Mouse (Mus musculus) midbrain, embryonic 13.5 days (tissue): ENCODE measurements around the gene Igfn1. TPM values are rescaled to one million over a fixed set of nuclear protein-coding genes. Genes with fewer than 3 reads are reported as not detected.

Experiments
- ATAC-seq: fragments of 200-750 bp; cut with Nextera tagmentation; 2 replicates; pipeline ENCODE4 v1.8.0; 2017; ENCODE audit warnings: mild to moderate bottlenecking, moderate TSS enrichment, moderate library complexity
- H3K27ac ChIP-seq: fragments of 300-500 bp; sonication (generic); 2 replicates; pipeline ENCODE4 v1.5.1; 2015; ENCODE audit warnings: inconsistent platforms, mild to moderate bottlenecking, moderate library complexity
- H3K27me3 ChIP-seq: fragments of 300-500 bp; sonication (generic); 2 replicates; pipeline ENCODE4 v1.6.1; 2015; ENCODE audit warnings: mild to moderate bottlenecking, inconsistent platforms
- H3K36me3 ChIP-seq: fragments of 300-500 bp; sonication (generic); 2 replicates; pipeline ENCODE4 v1.6.1; 2015; ENCODE audit warnings: mild to moderate bottlenecking, inconsistent platforms
- H3K4me1 ChIP-seq: fragments of 300-500 bp; sonication (generic); replicated peaks from 2 replicates; pipeline ENCODE4 v1.6.1; 2015; ENCODE audit warnings: inconsistent platforms
- H3K4me2 ChIP-seq: fragments of 300-500 bp; sonication (generic); replicated peaks from 2 replicates; pipeline ENCODE4 v1.6.1; 2015; ENCODE audit warnings: moderate library complexity, mild to moderate bottlenecking, inconsistent platforms
- H3K4me3 ChIP-seq: fragments of 300-500 bp; sonication (generic); replicated peaks from 2 replicates; pipeline ENCODE4 v1.5.1; 2015; ENCODE audit warnings: mild to moderate bottlenecking, inconsistent platforms
- H3K9ac ChIP-seq: fragments of 300-500 bp; sonication (generic); replicated peaks from 2 replicates; pipeline ENCODE4 v1.6.1; 2015; ENCODE audit warnings: mild to moderate bottlenecking, inconsistent platforms
- H3K9me3 ChIP-seq: fragments of 300-500 bp; sonication (generic); 2 replicates; pipeline ENCODE4 v1.6.1; 2016; ENCODE audit warnings: mild to moderate bottlenecking, inconsistent platforms
- WGBS: fragments of 180-500 bp; shearing (Covaris S2); methylation state at CpG from one replicate; pipeline ENCODE4 v1.1.7; 2015; 5-methylcytosine and 5-hydroxymethylcytosine counted together
- polyA plus RNA-seq: library from polyadenylated mRNA; unstranded; fragments of >200 nt; fragmentation: Nextera tagmentation; extraction: Ambion mirVana; gene quantifications from 2 replicates; pipeline ENCODE4 v1.2.1, GENCODE M21; 2015

Igfn1 gene
- polyA plus RNA-seq, 1 experiment from 2014 or later: not detected

DNA sequence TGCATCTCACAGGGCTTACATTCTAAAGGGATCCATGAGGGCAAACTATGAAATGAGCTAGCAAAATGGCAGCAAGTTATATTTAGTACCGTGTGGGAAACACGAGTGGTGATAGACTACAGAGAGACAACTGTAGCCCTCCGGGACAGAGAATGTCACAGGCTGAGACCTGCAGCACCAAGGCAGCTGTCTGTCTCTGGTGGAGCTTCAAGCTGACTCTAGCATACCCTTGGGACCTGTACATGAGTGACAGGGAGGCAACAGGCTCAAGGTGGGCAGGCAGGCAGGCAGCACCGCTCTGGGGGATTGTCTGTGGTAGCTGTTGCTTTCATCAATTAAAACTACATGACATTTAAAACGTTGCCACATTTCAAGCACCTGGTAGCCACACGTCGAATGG, 82.9 kb downstream of the Igfn1 start:
- Histone ChIP-seq H3K27me3 (peaks cover 47% of the 10 kb centered on the region), H3K4me1 (peaks cover 8% of the 10 kb centered on the region), H3K9ac (no peak overlapping the region), H3K4me3 (no peak overlapping the region), H3K9me3 (no peaks in the 10 kb centered on the region), H3K4me2 (no peak overlapping the region), H3K27ac (no peak overlapping the region), H3K36me3 (no peaks in the 10 kb centered on the region)
- no peak for ATAC-seq
- WGBS: 82% methylated on average over 7 of the region's 7 CpGs

DNA sequence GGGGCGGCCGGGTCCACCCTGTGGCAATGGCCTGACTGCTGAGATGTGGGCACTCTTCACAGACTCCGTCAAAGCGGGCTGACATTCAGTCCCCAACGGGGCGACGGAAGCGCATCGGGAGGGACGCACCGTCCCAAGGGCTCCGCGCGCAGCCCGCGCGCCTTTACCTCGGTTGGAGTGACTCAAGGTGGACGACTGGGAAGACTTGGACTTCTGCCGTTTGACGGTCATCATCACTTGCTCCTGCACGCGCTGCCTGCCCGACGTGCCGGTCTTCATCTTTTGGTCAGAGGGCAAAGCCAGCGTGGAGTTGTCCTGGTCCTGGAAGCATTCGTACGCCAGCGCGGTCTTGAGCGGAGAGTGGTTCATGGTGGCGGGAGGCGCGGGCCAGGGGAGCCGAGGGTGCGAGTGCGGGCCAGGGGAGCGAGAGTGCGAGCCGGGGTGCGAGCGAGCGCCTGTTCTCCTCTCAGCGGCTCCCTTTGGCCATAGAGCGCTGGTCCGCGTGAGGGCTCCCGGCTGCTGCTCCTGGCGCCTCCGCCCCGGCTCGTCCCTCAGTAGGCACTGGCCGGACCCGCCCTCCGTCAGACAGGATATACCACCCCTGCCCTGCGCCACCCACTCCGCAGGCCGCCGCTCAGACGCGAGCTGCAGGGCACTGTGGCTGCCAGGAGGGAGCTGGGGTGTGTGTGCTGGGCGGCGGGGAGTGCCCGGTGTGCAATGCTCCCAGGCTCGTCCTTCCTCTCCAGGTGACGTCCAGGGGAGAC, 87.3 kb downstream of the Igfn1 start, which contains the start of gene Pkp1:
Gene Pkp1 (minus strand): TSS at position 564 of the 764 bp plus-strand sequence.
- Histone ChIP-seq H3K36me3 (no peaks in the 10 kb centered on the region), H3K27me3 (peaks cover 74% of the 10 kb centered on the region), H3K9me3 (no peaks in the 10 kb centered on the region), H3K4me1 (peaks cover 8% of the 10 kb centered on the region), H3K4me3 (peak within 1 kb of the TSS; percentile 31), H3K9ac (no peak within 1 kb of the TSS; the same call in 1 of the 2 replicates), H3K4me2 (peak within 1 kb of the TSS; percentile 52), H3K27ac (no peak within 1 kb of the TSS)
- under 1% methylated on average over 66 of the region's 67 CpGs for WGBS
- 0 out of 2 replicates have a peak, but pooled peaks have one; percentile 37 for ATAC-seq

GRCm38 (mm10) chr1:135917206-135917605, 88.9 kb downstream of the Igfn1 start:
- Histone ChIP-seq H3K4me3 (no peak overlapping the region), H3K9ac (no peak overlapping the region), H3K27ac (no peak overlapping the region), H3K36me3 (no peaks in the 10 kb centered on the region), H3K4me2 (no peak overlapping the region), H3K9me3 (no peaks in the 10 kb centered on the region), H3K4me1 (peaks cover 8% of the 10 kb centered on the region), H3K27me3 (peaks cover 79% of the 10 kb centered on the region)
- WGBS: 8% methylated on average over 5 of the region's 5 CpGs
- no peak for ATAC-seq

- Histone ChIP-seq H3K4me1 (peaks cover 8% of the 10 kb centered on the region), H3K9ac (no peak overlapping the region), H3K9me3 (no peaks in the 10 kb centered on the region), H3K27ac (no peak overlapping the region), H3K36me3 (no peaks in the 10 kb centered on the region), H3K4me2 (no peak overlapping the region), H3K4me3 (no peak overlapping the region), H3K27me3 (peaks cover 74% of the 10 kb centered on the region)
- 27% methylated on average over 5 of the region's 5 CpGs for WGBS
- no peak for ATAC-seq
These were observed 89.6 kb downstream of the Igfn1 start for GRCm38 (mm10) chr1:135916486-135917058.

GRCm38 (mm10) chr1:135913657-135914056, 92.5 kb downstream of the Igfn1 start:
- Histone ChIP-seq H3K4me2 (no peak overlapping the region), H3K4me3 (no peak overlapping the region), H3K36me3 (no peaks in the 10 kb centered on the region), H3K9me3 (no peaks in the 10 kb centered on the region), H3K4me1 (peaks cover 13% of the 10 kb centered on the region), H3K27me3 (peaks cover 51% of the 10 kb centered on the region), H3K27ac (no peak overlapping the region), H3K9ac (no peak overlapping the region)
- no peak for ATAC-seq
- 80% methylated on average over 4 of the region's 4 CpGs for WGBS

GRCm38 (mm10) chr1:135909381-135909780, 96.8 kb downstream of the Igfn1 start:
- H3K27me3 ChIP-seq: peaks cover 16% of the 10 kb centered on the region; the same call in 1 of the 2 replicates
- no peak overlapping the region for H3K27ac ChIP-seq
- no peaks in the 10 kb centered on the region for H3K36me3 ChIP-seq
- H3K9ac ChIP-seq: no peak overlapping the region
- H3K4me2 ChIP-seq: 0 out of 2 replicates have a peak overlapping the region, but pooled peaks have one; percentile 9
- no peak overlapping the region for H3K4me3 ChIP-seq
- no peaks in the 10 kb centered on the region for H3K9me3 ChIP-seq
- ATAC-seq: no peak
- 9% methylated on average over 6 of the region's 6 CpGs for WGBS
- H3K4me1 ChIP-seq: peaks cover 10% of the 10 kb centered on the region

GRCm38 (mm10) chr1:135906736-135907135, 99.4 kb downstream of the Igfn1 start:
- no peak overlapping the region for H3K27ac ChIP-seq
- peaks cover 7% of the 10 kb centered on the region; the same call in 1 of the 2 replicates for H3K27me3 ChIP-seq
- H3K36me3 ChIP-seq: no peaks in the 10 kb centered on the region
- no peak overlapping the region for H3K4me3 ChIP-seq
- peaks cover 10% of the 10 kb centered on the region for H3K4me1 ChIP-seq
- H3K9me3 ChIP-seq: no peaks in the 10 kb centered on the region
- H3K9ac ChIP-seq: no peak overlapping the region
- H3K4me2 ChIP-seq: no peak overlapping the region
- ATAC-seq: no peak
- WGBS: 76% methylated on average over 11 of the region's 11 CpGs

Other genes with a start within 250 kb of the Igfn1 start
- 12.5 and 14.8 TPM in 2 replicates for gene Phlda3, start 240.2 kb downstream of the Igfn1 start, polyA plus RNA-seq
- gene Tnni1, start 226.9 kb downstream of the Igfn1 start, polyA plus RNA-seq: 0.20 and 0.34 TPM in 2 replicates
- 0.36 and 0.37 TPM in 2 replicates for gene Lad1, start 187.7 kb downstream of the Igfn1 start, polyA plus RNA-seq
- 0.26 and 0.55 TPM in 2 replicates for gene Tnnt2, start 170.0 kb downstream of the Igfn1 start, polyA plus RNA-seq
- not detected in 2 replicates for gene Pkp1, start 87.1 kb downstream of the Igfn1 start, polyA plus RNA-seq
- gene Tmem9, start 1.8 kb upstream of the Igfn1 start, polyA plus RNA-seq: 144 and 146 TPM in 2 replicates
- gene Ascl5, start 44.5 kb upstream of the Igfn1 start, polyA plus RNA-seq: not detected in 2 replicates
- gene Cacna1s, start 46.4 kb upstream of the Igfn1 start, polyA plus RNA-seq: 0.22 TPM in 1 of 2 replicates, not detected in the other
- 44.1 and 49.3 TPM in 2 replicates for gene Kif21b, start 125.0 kb upstream of the Igfn1 start, polyA plus RNA-seq
- 0.17 and 0.22 TPM in 2 replicates for gene Mroh3, start 206.5 kb upstream of the Igfn1 start, polyA plus RNA-seq
- 4.7 and 6.2 TPM in 2 replicates for gene Inava, start 227.9 kb upstream of the Igfn1 start, polyA plus RNA-seq